Mouse (Mus musculus) heart, embryonic 13.5 days (tissue): ENCODE results near the gene H13. TPM values are rescaled to one million over a fixed set of nuclear protein-coding genes. Genes with fewer than 3 reads are reported as not detected.
A peak's percentile ranks its signal among the peaks of the same experiment; 100 is the strongest.

Source experiments
- ATAC-seq: fragments of 200-750 bp; cut with Nextera tagmentation; 2 replicates; pipeline ENCODE4 v1.8.0; 2017; ENCODE audit warnings: moderate TSS enrichment; ENCODE audit not compliant: insufficient number of reproducible peaks, low FRiP score, low TSS enrichment; ENCODE audit errors: extremely low read depth
- H3K27ac ChIP-seq: fragments of 300-500 bp; sonication (generic); replicated peaks from 2 replicates; pipeline ENCODE4 v1.5.1; 2015; ENCODE audit warnings: moderate library complexity, mild to moderate bottlenecking, inconsistent platforms
- H3K27me3 ChIP-seq: fragments of 300-500 bp; sonication (generic); replicated peaks from 2 replicates; pipeline ENCODE4 v1.6.1; 2015; ENCODE audit warnings: mild to moderate bottlenecking, inconsistent platforms
- H3K36me3 ChIP-seq: fragments of 300-500 bp; sonication (generic); 2 replicates; pipeline ENCODE4 v1.6.1; 2015; ENCODE audit warnings: mild to moderate bottlenecking, inconsistent platforms
- H3K4me1 ChIP-seq: fragments of 300-500 bp; sonication (generic); 2 replicates; pipeline ENCODE4 v1.6.1; 2015; ENCODE audit warnings: inconsistent platforms
- H3K4me2 ChIP-seq: fragments of 300-500 bp; sonication (generic); 2 replicates; pipeline ENCODE4 v1.6.1; 2015; ENCODE audit warnings: inconsistent platforms, mild to moderate bottlenecking, moderate library complexity
- H3K4me3 ChIP-seq: fragments of 300-500 bp; sonication (generic); 2 replicates; pipeline ENCODE4 v1.5.1; 2015; ENCODE audit warnings: moderate library complexity, mild to moderate bottlenecking, inconsistent platforms
- H3K9ac ChIP-seq: fragments of 300-500 bp; sonication (generic); 2 replicates; pipeline ENCODE4 v1.6.1; 2015; ENCODE audit warnings: inconsistent platforms, mild to moderate bottlenecking, moderate library complexity
- H3K9me3 ChIP-seq: fragments of 300-500 bp; sonication (generic); 2 replicates; pipeline ENCODE4 v1.6.1; 2016; ENCODE audit warnings: inconsistent platforms
- WGBS: fragments of 180-500 bp; shearing (Covaris S2); methylation state at CpG from one replicate; pipeline ENCODE4 v1.1.7; 2015; ENCODE audit warnings: mixed read lengths; 5-methylcytosine and 5-hydroxymethylcytosine counted together
- polyA plus RNA-seq: library from polyadenylated mRNA; unstranded; fragments of >200 nt; fragmentation: Nextera tagmentation; extraction: Ambion mirVana; gene quantifications from 2 replicates; pipeline ENCODE4 v1.2.1, GENCODE M21; 2015

H13 gene
- polyA plus RNA-seq, 1 experiment from 2014 or later = 81.9 TPM

GRCm38 (mm10) chr2:152686399-152686798 is 17.1 kb downstream of the H13 start:
- Histone ChIP-seq H3K36me3 (peaks cover 97% of the 10 kb centered on the region), H3K27ac (peak overlapping the region; percentile 48; the same call in 1 of the 2 replicates), H3K9ac (peak overlapping the region; percentile 64), H3K4me2 (peak overlapping the region; percentile 74), H3K9me3 (peaks cover 5% of the 10 kb centered on the region), H3K4me3 (peak overlapping the region; percentile 60), H3K4me1 (peaks cover 15% of the 10 kb centered on the region), H3K27me3 (no peaks in the 10 kb centered on the region)
- WGBS = 55% methylated on average over 12 of the region's 12 CpGs
- ATAC-seq = no peak

- peak within 1 kb of the TSS; percentile 76 for H3K9ac ChIP-seq
Measured at GRCm38 (mm10) chr2:152686806-152687267, 17.6 kb downstream of the H13 start, which contains the start of gene Mcts2. Gene Mcts2 (plus strand): TSS chr2:152687035.

GRCm38 (mm10) chr2:152691564-152692217 is 22.4 kb downstream of the H13 start:
- no peak overlapping the region for H3K4me2 ChIP-seq
- no peaks in the 10 kb centered on the region for H3K27me3 ChIP-seq
- H3K27ac ChIP-seq = no peak overlapping the region; the same call in 1 of the 2 replicates
- peaks cover 4% of the 10 kb centered on the region for H3K9me3 ChIP-seq
- no peak overlapping the region for H3K4me3 ChIP-seq
- H3K36me3 ChIP-seq = peaks cover 76% of the 10 kb centered on the region
- H3K4me1 ChIP-seq = peaks cover 28% of the 10 kb centered on the region
- WGBS = 66% methylated on average over 7 of the region's 7 CpGs
- ATAC-seq = no peak
- H3K9ac ChIP-seq = no peak overlapping the region

More at GRCm38 (mm10) chr2:152686806-152687267, 17.6 kb downstream of the H13 start, which contains the start of gene Mcts2:
- WGBS = 44% methylated on average over 45 of the region's 45 CpGs
- H3K4me3 ChIP-seq = peak within 1 kb of the TSS; percentile 60
- peak within 1 kb of the TSS; percentile 74 for H3K4me2 ChIP-seq
- H3K27me3 ChIP-seq = no peaks in the 10 kb centered on the region
- ATAC-seq = peak; percentile 84
- H3K36me3 ChIP-seq = peaks cover 95% of the 10 kb centered on the region
- peaks cover 15% of the 10 kb centered on the region for H3K4me1 ChIP-seq
- H3K27ac ChIP-seq = peak within 1 kb of the TSS; percentile 48
- H3K9me3 ChIP-seq = peaks cover 5% of the 10 kb centered on the region

GRCm38 (mm10) chr2:152693233-152693632 is 24.0 kb downstream of the H13 start:
- H3K4me3 ChIP-seq = no peak overlapping the region
- H3K27ac ChIP-seq = 0 out of 2 replicates have a peak overlapping the region, but pooled peaks have one; percentile 28
- no peak for ATAC-seq
- 16% methylated on average over 9 of the region's 9 CpGs for WGBS
- H3K27me3 ChIP-seq = no peaks in the 10 kb centered on the region
- H3K36me3 ChIP-seq = peaks cover 74% of the 10 kb centered on the region
- H3K9me3 ChIP-seq = no peaks in the 10 kb centered on the region
- peaks cover 25% of the 10 kb centered on the region for H3K4me1 ChIP-seq
- peak overlapping the region; percentile 58 for H3K4me2 ChIP-seq
- peak overlapping the region; percentile 69 for H3K9ac ChIP-seq

GRCm38 (mm10) chr2:152693735-152694134 is 24.5 kb downstream of the H13 start:
- no peak overlapping the region for H3K4me3 ChIP-seq
- no peaks in the 10 kb centered on the region for H3K9me3 ChIP-seq
- peak overlapping the region; percentile 58 for H3K4me2 ChIP-seq
- ATAC-seq = no peak
- no peaks in the 10 kb centered on the region for H3K27me3 ChIP-seq
- H3K27ac ChIP-seq = 0 out of 2 replicates have a peak overlapping the region, but pooled peaks have one; percentile 28
- H3K4me1 ChIP-seq = peaks cover 23% of the 10 kb centered on the region
- 79% methylated on average over 13 of the region's 13 CpGs for WGBS
- peak overlapping the region; percentile 69 for H3K9ac ChIP-seq
- H3K36me3 ChIP-seq = peaks cover 74% of the 10 kb centered on the region

GRCm38 (mm10) chr2:152694708-152695107 is 25.4 kb downstream of the H13 start:
- Histone ChIP-seq H3K9ac (peak overlapping the region; percentile 56), H3K4me3 (no peak overlapping the region), H3K36me3 (peaks cover 73% of the 10 kb centered on the region), H3K27me3 (no peaks in the 10 kb centered on the region), H3K9me3 (no peaks in the 10 kb centered on the region), H3K4me1 (peaks cover 33% of the 10 kb centered on the region), H3K4me2 (no peak overlapping the region), H3K27ac (peak overlapping the region; percentile 42)
- ATAC-seq = no peak
- 58% methylated on average over 7 of the region's 7 CpGs for WGBS

GRCm38 (mm10) chr2:152696016-152696415 is 26.8 kb downstream of the H13 start:
- Histone ChIP-seq H3K9me3 (no peaks in the 10 kb centered on the region), H3K4me3 (no peak overlapping the region), H3K27ac (no peak overlapping the region; the same call in 1 of the 2 replicates), H3K36me3 (peaks cover 75% of the 10 kb centered on the region), H3K27me3 (no peaks in the 10 kb centered on the region), H3K4me1 (peaks cover 33% of the 10 kb centered on the region), H3K9ac (peak overlapping the region; percentile 80), H3K4me2 (no peak overlapping the region)
- ATAC-seq = no peak
- WGBS = 75% methylated on average over 10 of the region's 10 CpGs

GRCm38 (mm10) chr2:152696476-152697164 is 27.4 kb downstream of the H13 start:
- no peak for ATAC-seq
- H3K36me3 ChIP-seq = peaks cover 76% of the 10 kb centered on the region
- H3K9me3 ChIP-seq = no peaks in the 10 kb centered on the region
- H3K4me3 ChIP-seq = no peak overlapping the region
- H3K27me3 ChIP-seq = no peaks in the 10 kb centered on the region
- whole genome bisulfite sequencing = 42% methylated on average over 20 of the region's 20 CpGs
- H3K4me2 ChIP-seq = no peak overlapping the region
- peak overlapping the region; percentile 80 for H3K9ac ChIP-seq
- peaks cover 33% of the 10 kb centered on the region for H3K4me1 ChIP-seq
- peak overlapping the region; percentile 67 for H3K27ac ChIP-seq

GRCm38 (mm10) chr2:152700138-152700537 is 30.9 kb downstream of the H13 start:
- ATAC-seq = no peak
- 92% methylated on average over 10 of the region's 10 CpGs for WGBS
- Histone ChIP-seq H3K9ac (no peak overlapping the region), H3K27ac (no peak overlapping the region), H3K4me2 (no peak overlapping the region), H3K4me3 (no peak overlapping the region), H3K27me3 (no peaks in the 10 kb centered on the region), H3K36me3 (peaks cover 97% of the 10 kb centered on the region), H3K9me3 (no peaks in the 10 kb centered on the region), H3K4me1 (peaks cover 20% of the 10 kb centered on the region)

GRCm38 (mm10) chr2:152700725-152701124 is 31.5 kb downstream of the H13 start:
- H3K4me3 ChIP-seq = no peak overlapping the region
- WGBS = 81% methylated on average over 8 of the region's 8 CpGs
- no peak overlapping the region for H3K4me2 ChIP-seq
- no peaks in the 10 kb centered on the region for H3K9me3 ChIP-seq
- H3K27ac ChIP-seq = no peak overlapping the region
- no peaks in the 10 kb centered on the region for H3K27me3 ChIP-seq
- H3K36me3 ChIP-seq = peaks cover 97% of the 10 kb centered on the region
- no peak for ATAC-seq
- H3K9ac ChIP-seq = no peak overlapping the region
- peaks cover 24% of the 10 kb centered on the region for H3K4me1 ChIP-seq

GRCm38 (mm10) chr2:152703596-152704255 is 34.5 kb downstream of the H13 start:
- H3K9ac ChIP-seq = no peak overlapping the region
- no peaks in the 10 kb centered on the region for H3K27me3 ChIP-seq
- H3K4me2 ChIP-seq = no peak overlapping the region
- H3K9me3 ChIP-seq = no peaks in the 10 kb centered on the region
- WGBS = 88% methylated on average over 21 of the region's 21 CpGs
- no peak overlapping the region for H3K27ac ChIP-seq
- H3K4me1 ChIP-seq = peaks cover 43% of the 10 kb centered on the region
- H3K36me3 ChIP-seq = peaks cover 78% of the 10 kb centered on the region
- no peak for ATAC-seq
- no peak overlapping the region for H3K4me3 ChIP-seq
